Mouse (Mus musculus) E14TG2a.4 (cell line): ENCODE measurements around the gene Gm21860.
"Not testable (repeated sequence)": the region's sequence is repeated elsewhere in the genome, so short reads cannot be mapped to it uniquely, and the experiment has no call there.

Source experiments
- H3K27me3 ChIP-seq: 2 replicates; pipeline ENCODE4 v1.6.1; 2014; ENCODE audit warnings: low read length, control low read depth; ENCODE audit not compliant: insufficient read depth
- H3K36me3 ChIP-seq: 2 replicates; pipeline ENCODE4 v1.6.1; 2014; ENCODE audit warnings: low read length, control low read depth; ENCODE audit not compliant: insufficient read depth
- H3K4me1 ChIP-seq: replicated peaks from 2 replicates; pipeline ENCODE4 v1.6.1; 2014; ENCODE audit warnings: low read depth, low read length, control low read depth
- H3K4me3 ChIP-seq: replicated peaks from 2 replicates; pipeline ENCODE4 v1.5.1; 2014; ENCODE audit warnings: mild to moderate bottlenecking, low read length
- H3K9me3 ChIP-seq: 2 replicates; pipeline ENCODE4 v1.6.1; 2014; ENCODE audit warnings: low read length, control low read depth
- CTCF ChIP-seq: conservative IDR thresholded peaks from 2 replicates; pipeline ENCODE4 v1.5.1; 2014; ENCODE audit warnings: low read length
- NANOG ChIP-seq: IDR thresholded peaks from 2 replicates; pipeline ENCODE4 v1.6.1; 2014; ENCODE audit warnings: borderline replicate concordance, low read length, mixed read lengths
- POU5F1 ChIP-seq: IDR thresholded peaks from 2 replicates; pipeline ENCODE4 v1.6.1; 2014; ENCODE audit warnings: low read length, borderline replicate concordance

Gene Gm21860

GRCm38 (mm10) chrY:90740013-90740561, 14.5 kb downstream of the Gm21860 start:
- H3K27me3 ChIP-seq, result no peaks in the 10 kb centered on the region
- H3K36me3 ChIP-seq, result peaks cover 69% of the 10 kb centered on the region
- TF ChIP-seq POU5F1, result no peak
- no peak for TF ChIP-seq CTCF
- no peak for TF ChIP-seq NANOG
- peaks cover 92% of the 10 kb centered on the region for H3K9me3 ChIP-seq
- peak overlapping the region; percentile 17 for H3K4me3 ChIP-seq
- H3K4me1 ChIP-seq, result no peaks in the 10 kb centered on the region

DNA sequence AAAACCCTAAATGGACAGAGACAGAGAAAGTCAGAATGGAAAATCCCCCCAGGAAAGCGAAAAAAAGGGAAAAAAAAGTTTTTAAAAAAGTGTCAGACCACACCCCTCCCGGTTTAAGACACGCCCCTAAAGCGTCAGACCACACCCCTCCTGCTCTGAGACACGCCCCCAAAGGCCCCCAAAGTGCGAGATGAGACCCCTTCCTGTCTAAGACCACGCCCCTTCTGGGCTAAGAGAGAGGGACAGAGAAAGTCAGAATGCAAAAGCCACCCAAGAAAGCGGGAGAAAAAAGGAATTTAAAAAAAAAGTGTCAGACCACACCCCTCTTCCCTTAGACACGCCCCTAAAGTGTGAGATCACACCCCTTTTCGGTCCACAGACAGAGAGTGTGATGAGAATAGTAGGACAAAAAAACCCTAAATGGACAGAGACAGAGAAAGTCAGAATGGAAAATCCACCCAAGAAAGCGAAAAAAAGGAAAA, 15.0 kb downstream of the Gm21860 start:
- not testable (repeated sequence) for H3K4me1 ChIP-seq, H3K27me3 ChIP-seq
- peak overlapping the region; percentile 17 for H3K4me3 ChIP-seq
- H3K36me3 ChIP-seq, result peaks cover 68% of the 10 kb centered on the region
- H3K9me3 ChIP-seq, result peaks cover 92% of the 10 kb centered on the region

- H3K9me3 ChIP-seq, result peaks cover 92% of the 10 kb centered on the region
- not testable (repeated sequence) for H3K4me1 ChIP-seq, H3K27me3 ChIP-seq
- peak overlapping the region; percentile 17 for H3K4me3 ChIP-seq
- H3K36me3 ChIP-seq, result peaks cover 68% of the 10 kb centered on the region
These were observed 15.6 kb downstream of the Gm21860 start for GRCm38 (mm10) chrY:90738841-90739530.

GRCm38 (mm10) chrY:90738431-90738680, 16.3 kb downstream of the Gm21860 start:
- H3K4me3 ChIP-seq, result peak overlapping the region; percentile 17; the same call in 1 of the 2 replicates
- peaks cover 94% of the 10 kb centered on the region for H3K9me3 ChIP-seq
- TF ChIP-seq NANOG (no peak), CTCF (no peak), POU5F1 (no peak)
- no peaks in the 10 kb centered on the region for H3K27me3 ChIP-seq
- H3K36me3 ChIP-seq, result peaks cover 72% of the 10 kb centered on the region
- H3K4me1 ChIP-seq, result no peaks in the 10 kb centered on the region

GRCm38 (mm10) chrY:90737606-90738430, 16.8 kb downstream of the Gm21860 start:
- no peak for TF ChIP-seq NANOG
- no peak for TF ChIP-seq CTCF
- TF ChIP-seq POU5F1, result no peak
- no peaks in the 10 kb centered on the region for H3K4me1 ChIP-seq
- no peaks in the 10 kb centered on the region for H3K27me3 ChIP-seq
- H3K9me3 ChIP-seq, result peaks cover 91% of the 10 kb centered on the region
- H3K36me3 ChIP-seq, result peaks cover 69% of the 10 kb centered on the region
- H3K4me3 ChIP-seq, result 0 out of 2 replicates have a peak overlapping the region, but pooled peaks have one; percentile 17

DNA sequence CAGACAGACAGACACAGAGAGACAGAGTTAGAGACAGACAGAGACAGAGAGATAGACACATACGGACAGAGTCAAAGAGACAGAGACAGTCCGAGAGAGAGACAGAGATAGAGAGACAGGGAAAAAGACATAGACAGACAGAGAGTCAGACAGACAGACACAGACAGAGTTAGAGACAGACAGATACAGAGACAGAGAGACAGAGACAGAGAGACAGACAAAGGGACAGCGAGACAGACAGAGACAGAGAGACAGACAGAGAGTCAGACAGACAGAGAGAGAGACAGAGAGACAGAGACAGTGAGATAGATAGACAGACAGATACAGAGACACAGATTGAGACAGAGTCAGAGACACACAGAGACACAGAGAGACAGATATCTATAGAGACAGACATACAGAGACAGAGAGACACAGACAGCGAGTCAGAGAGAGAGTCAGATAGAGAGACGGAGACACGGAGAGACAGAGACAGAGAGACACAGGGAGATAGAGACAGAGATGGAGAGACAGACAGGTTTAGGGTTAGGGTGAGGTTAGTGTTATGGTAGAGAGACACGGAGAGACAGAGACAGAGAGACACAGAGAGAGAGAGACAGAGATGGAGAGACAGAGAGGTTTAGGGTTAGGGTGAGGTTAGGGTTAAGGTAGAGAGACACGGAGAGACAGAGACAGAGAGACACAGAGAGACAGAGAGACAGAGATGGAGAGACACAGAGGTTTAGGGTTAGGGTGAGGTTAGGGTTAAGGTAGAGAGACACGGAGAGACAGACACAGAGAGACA, 18.2 kb downstream of the Gm21860 start:
- H3K27me3 ChIP-seq, H3K4me1 ChIP-seq: not testable (repeated sequence)
- 0 out of 2 replicates have a peak overlapping the region, but pooled peaks have one; percentile 8 for H3K4me3 ChIP-seq
- H3K36me3 ChIP-seq, result peaks cover 61% of the 10 kb centered on the region
- H3K9me3 ChIP-seq, result peaks cover 87% of the 10 kb centered on the region

- H3K4me1 ChIP-seq, H3K27me3 ChIP-seq: not testable (repeated sequence)
- Histone ChIP-seq H3K36me3 (peaks cover 58% of the 10 kb centered on the region), H3K4me3 (0 out of 2 replicates have a peak overlapping the region, but pooled peaks have one; percentile 3), H3K9me3 (peaks cover 85% of the 10 kb centered on the region)
These were observed 19.3 kb downstream of the Gm21860 start for GRCm38 (mm10) chrY:90735181-90735895.

- Histone ChIP-seq H3K9me3 (peaks cover 79% of the 10 kb centered on the region), H3K36me3 (peaks cover 53% of the 10 kb centered on the region)
- H3K4me1 ChIP-seq, H3K27me3 ChIP-seq, H3K4me3 ChIP-seq: not testable (repeated sequence)
These were observed 20.3 kb downstream of the Gm21860 start for GRCm38 (mm10) chrY:90734334-90734696.

DNA sequence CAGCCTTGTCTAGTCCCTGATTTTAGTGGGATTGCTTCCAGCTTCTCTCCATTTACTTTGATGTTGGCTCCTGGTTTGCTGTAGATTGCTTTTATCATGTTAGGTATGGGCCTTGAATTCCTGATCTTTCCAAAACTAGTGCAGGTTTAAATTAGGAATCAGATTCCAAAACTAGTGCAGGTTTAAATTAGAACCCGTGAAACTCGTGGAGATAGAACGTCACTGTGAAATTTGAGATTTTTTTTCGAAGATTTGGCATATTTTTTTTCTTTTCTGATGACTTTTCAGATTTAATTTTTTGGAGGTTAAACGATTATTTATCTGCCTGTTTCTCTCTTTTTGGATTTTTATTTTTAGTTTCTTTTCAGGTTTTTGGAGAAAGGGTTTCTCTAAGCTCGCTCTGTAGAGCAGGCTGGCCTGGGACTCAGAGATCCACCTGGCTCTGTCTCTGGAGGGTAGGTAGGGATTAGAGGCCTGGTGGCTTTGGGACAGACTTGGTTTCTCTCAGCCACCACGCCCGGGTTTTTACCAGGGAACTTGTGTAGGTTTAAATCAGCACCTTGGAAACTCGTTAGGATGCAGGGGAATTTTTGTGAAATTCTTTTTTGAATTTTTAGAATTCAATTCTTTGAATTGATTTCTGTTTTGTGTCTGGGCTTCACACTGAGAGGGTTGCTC, 20.8 kb downstream of the Gm21860 start:
- not testable (repeated sequence) for H3K4me3 ChIP-seq, H3K27me3 ChIP-seq, H3K4me1 ChIP-seq
- H3K9me3 ChIP-seq, result peaks cover 79% of the 10 kb centered on the region
- peaks cover 49% of the 10 kb centered on the region for H3K36me3 ChIP-seq

GRCm38 (mm10) chrY:90732101-90732542, 22.5 kb downstream of the Gm21860 start:
- peaks cover 52% of the 10 kb centered on the region for H3K36me3 ChIP-seq
- H3K9me3 ChIP-seq, result peaks cover 76% of the 10 kb centered on the region
- not testable (repeated sequence) for H3K27me3 ChIP-seq, H3K4me3 ChIP-seq, H3K4me1 ChIP-seq

- H3K27me3 ChIP-seq, H3K4me3 ChIP-seq, H3K4me1 ChIP-seq: not testable (repeated sequence)
- Histone ChIP-seq H3K9me3 (peaks cover 75% of the 10 kb centered on the region), H3K36me3 (peaks cover 51% of the 10 kb centered on the region)
These were observed 23.0 kb downstream of the Gm21860 start for GRCm38 (mm10) chrY:90731593-90731955.
